Mouse (Mus musculus) Patski (cell line): ENCODE measurements around the gene Srp54c. TPM values are rescaled to one million over a fixed set of nuclear protein-coding genes. Genes with fewer than 3 reads are reported as not detected.

Experiments
- ATAC-seq: fragments of 100-300 bp; one replicate; pipeline ENCODE4 v1.8.0; 2021
- CTCF ChIA-PET: fragments of 350-600 bp; sonication (Branson Sonifier 250); formaldehyde crosslinking; loops from one replicate; lab custom pipeline; 2022; ENCODE audit warnings: inconsistent platforms; lab: Charles Lee
- POLR2A ChIA-PET: fragments of 350-600 bp; sonication (Branson Sonifier 250); formaldehyde crosslinking; loops from one replicate; lab custom pipeline; 2022; ENCODE audit warnings: antibody characterized with exemption, inconsistent platforms; lab: Charles Lee
- DNase-seq: peaks from one replicate; pipeline ENCODE4 v3.0.0-alpha.2; 2011; ENCODE audit warnings: low read depth, low spot score
- H3K27me3 ChIP-seq: fragments of 371-371 bp; one replicate; pipeline ENCODE4 v1.5.1; 2021
- CTCF ChIP-seq: fragments of 100-300 bp; IDR thresholded peaks from one replicate; pipeline ENCODE4 v1.5.1; 2021
- in situ Hi-C: fragments of 300-500 bp; cut with MboI; formaldehyde crosslinking; loops from 3 replicates; pipeline ENCODE4 v1.11.1; 2018; ENCODE audit warnings: low pct_unique_long_range_greater_than_20kb, mixed read lengths
- polyA plus RNA-seq: library from polyadenylated mRNA; unstranded; gene quantifications from one replicate; pipeline ENCODE4 v1.2.3, GENCODE M21; 2021

Gene Srp54c
- polyA plus RNA-seq, 1 experiment from 2014 or later, result 45.6 TPM

DNA sequence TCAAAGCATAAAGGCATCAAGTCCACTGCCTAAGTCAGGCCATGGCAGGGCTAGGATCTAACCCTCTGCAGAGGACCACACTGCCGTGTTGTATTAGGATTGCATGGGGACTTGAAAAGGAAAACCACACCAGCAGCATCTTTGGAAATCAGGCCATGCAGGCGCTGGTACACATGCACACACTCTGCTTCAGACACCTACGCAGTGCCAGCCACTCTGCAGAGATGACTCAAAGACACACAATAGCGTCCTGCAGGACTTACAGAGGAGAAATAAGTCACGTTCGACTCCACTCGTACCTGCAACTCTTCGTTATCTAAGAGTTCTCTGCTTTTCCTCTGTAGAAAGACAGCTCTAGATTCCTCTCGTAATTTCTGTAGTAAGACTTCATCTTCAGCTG lies 68.1 kb downstream of the Srp54c start:
- ATAC-seq (no peak), DNase-seq (no peak)
- in situ Hi-C loops, result no loop called here
- TF ChIP-seq CTCF, result no peak
- ChIA-PET POLR2A (no interaction called here), CTCF (no interaction called here)
- H3K27me3 ChIP-seq, result no peaks in the 10 kb centered on the region

GRCm38 (mm10) chr12:55299336-55299735 lies 69.4 kb downstream of the Srp54c start, which contains the start of gene 1110008L16Rik:
1110008L16Rik (plus strand) TSS chr12:55299577.
- CTCF ChIA-PET, result no interaction called here
- in situ Hi-C loops, result no loop called here
- ATAC-seq (no peak), DNase-seq (no peak)
- POLR2A ChIA-PET, result no interaction called here
- H3K27me3 ChIP-seq, result no peaks in the 10 kb centered on the region
- TF ChIP-seq CTCF, result no peak

DNA sequence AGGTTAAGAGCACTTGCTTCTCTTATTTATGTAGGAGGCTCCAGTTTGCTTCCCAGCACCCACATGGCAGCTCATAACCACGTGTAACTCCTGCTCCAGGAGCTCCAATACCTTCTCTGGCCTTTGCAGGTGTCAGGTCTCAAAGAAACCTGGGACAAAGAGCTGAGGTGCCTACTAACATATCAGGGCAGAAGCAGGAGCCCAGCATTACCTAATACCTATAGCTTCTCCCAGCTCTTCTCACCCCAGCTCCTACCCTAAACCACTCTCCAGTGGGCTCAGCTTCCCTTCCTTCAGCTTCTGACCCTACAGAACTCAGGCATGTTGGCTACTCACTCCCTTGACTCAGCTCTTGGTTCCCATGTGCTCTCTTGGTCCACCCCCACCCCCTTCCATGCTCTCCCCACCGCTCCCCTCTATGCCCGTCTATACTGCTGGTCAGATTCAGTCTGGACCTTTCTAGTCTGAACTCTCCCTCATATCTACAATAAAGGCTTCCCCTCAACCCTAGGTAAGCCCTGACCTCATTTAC lies 70.9 kb downstream of the Srp54c start:
- no peak for DNase-seq
- in situ Hi-C loops, result no loop called here
- TF ChIP-seq CTCF, result no peak
- POLR2A ChIA-PET, result no interaction called here
- CTCF ChIA-PET, result interaction anchor here (1.3 kb wide), 1 partner anchor 198 kb away, joined by 4 read pairs; no protein-coding TSS in a partner anchor
- ATAC-seq, result no peak
- no peaks in the 10 kb centered on the region for H3K27me3 ChIP-seq

GRCm38 (mm10) chr12:55301472-55302300 lies 71.7 kb downstream of the Srp54c start:
- in situ Hi-C loops, result no loop called here
- no peak for ATAC-seq

GRCm38 (mm10) chr12:55302485-55303441 lies 72.8 kb downstream of the Srp54c start, which contains the start of gene Ppp2r3c:
Ppp2r3c (minus strand) TSS chr12:55302998.
- in situ Hi-C loops, result no loop called here
- CTCF ChIA-PET, result interaction anchor here (1.0 kb wide), 3 partner anchors 11 to 28 kb away, joined by 3 to 4 read pairs (median 3); no protein-coding TSS in a partner anchor
- DNase-seq, result peak; percentile 81
- peak; percentile 85 for ATAC-seq
- TF ChIP-seq CTCF, result no peak
- POLR2A ChIA-PET, result interaction anchor here (0.6 to 1.0 kb wide), 2 partner anchors 33 to 49 kb away, joined by 3 read pairs; no protein-coding TSS in a partner anchor
- H3K27me3 ChIP-seq, result no peaks in the 10 kb centered on the region

More at GRCm38 (mm10) chr12:55301472-55302300, 71.7 kb downstream of the Srp54c start:
- H3K27me3 ChIP-seq, result no peaks in the 10 kb centered on the region
- CTCF ChIA-PET, result interaction anchor here (1.0 to 1.3 kb wide), 2 partner anchors 12 to 197 kb away, joined by 4 read pairs; no protein-coding TSS in a partner anchor
- no peak for DNase-seq
- no peak for TF ChIP-seq CTCF
- POLR2A ChIA-PET, result interaction anchor here (1.0 kb wide), 1 partner anchor 50 kb away, joined by 3 read pairs; no protein-coding TSS in a partner anchor

DNA sequence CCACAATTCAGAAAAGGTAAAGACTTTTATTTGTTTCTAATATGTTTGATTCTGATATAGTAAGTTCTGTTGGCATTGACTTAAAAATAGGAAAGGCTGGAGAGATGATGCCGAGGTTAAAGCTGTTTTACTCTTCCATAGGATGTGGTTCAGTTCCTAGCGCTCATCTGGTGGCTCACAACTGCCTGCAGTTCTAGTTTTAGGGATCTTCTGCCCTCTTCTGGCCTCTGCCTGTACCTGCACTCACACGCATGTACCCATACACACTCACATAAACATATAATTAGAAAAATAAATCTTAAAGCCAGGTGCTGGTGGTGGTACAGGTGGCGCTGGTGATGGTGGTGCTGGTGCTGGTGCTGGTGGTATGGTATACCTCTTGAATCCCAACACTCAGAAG lies 76.4 kb downstream of the Srp54c start:
- CTCF ChIA-PET, result no interaction called here
- POLR2A ChIA-PET, result no interaction called here
- no peak for TF ChIP-seq CTCF
- in situ Hi-C loops, result no loop called here
- DNase-seq (no peak), ATAC-seq (no peak)
- no peaks in the 10 kb centered on the region for H3K27me3 ChIP-seq

DNA sequence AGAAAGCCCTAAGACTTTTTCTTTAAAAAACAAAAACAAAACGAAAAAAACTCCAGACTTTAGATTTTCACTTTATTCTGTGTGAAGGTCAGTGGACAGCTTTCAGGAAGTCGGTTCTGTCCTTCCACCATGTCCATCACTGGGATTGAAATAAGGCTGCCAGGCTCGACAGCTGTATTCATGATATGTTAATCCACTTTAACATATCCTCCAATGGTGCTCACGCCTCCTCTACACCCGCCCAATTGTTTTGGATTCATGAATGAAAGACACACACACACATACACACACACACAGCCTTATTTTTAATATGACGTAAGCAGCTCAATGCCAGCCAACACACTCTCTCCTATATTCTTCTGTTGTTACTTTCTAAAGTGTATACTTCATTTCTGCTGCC lies 77.6 kb downstream of the Srp54c start:
- ChIA-PET POLR2A (no interaction called here), CTCF (interaction anchor here (1.1 kb wide), 1 partner anchor 9 kb away, joined by 3 read pairs; no protein-coding TSS in a partner anchor)
- H3K27me3 ChIP-seq, result no peaks in the 10 kb centered on the region
- DNase-seq (no peak), ATAC-seq (no peak)
- TF ChIP-seq CTCF, result no peak
- in situ Hi-C loops, result no loop called here

GRCm38 (mm10) chr12:55308731-55309130 lies 78.8 kb downstream of the Srp54c start:
- ChIA-PET CTCF (no interaction called here), POLR2A (no interaction called here)
- DNase-seq, result no peak
- no peaks in the 10 kb centered on the region for H3K27me3 ChIP-seq
- no peak for ATAC-seq
- in situ Hi-C loops, result no loop called here
- TF ChIP-seq CTCF, result no peak

DNA sequence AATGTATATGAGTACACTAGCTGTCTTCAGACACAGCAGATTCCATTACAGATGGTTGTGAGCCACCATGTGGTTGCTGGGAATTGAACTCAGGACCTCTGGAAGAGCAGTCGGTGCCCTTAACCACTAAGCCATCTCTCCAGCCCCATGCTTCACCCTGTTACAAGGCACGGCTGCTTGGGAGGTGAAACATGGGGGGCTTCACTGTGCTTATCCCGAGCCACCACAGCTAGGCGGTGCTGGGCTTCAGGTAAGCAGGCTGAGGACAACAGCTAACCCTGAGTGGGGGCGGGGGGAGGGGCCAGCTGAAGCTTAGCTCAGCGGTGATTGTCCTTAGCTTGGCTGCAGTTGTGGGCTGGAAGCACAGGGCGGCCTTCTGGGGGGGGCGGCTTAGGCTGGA lies 79.5 kb downstream of the Srp54c start:
- no peak for DNase-seq
- no peak for TF ChIP-seq CTCF
- POLR2A ChIA-PET, result interaction anchor here (0.7 to 0.8 kb wide), 2 partner anchors 12 to 155 kb away, joined by 3 to 5 read pairs; no protein-coding TSS in a partner anchor
- no peak for ATAC-seq
- in situ Hi-C loops, result no loop called here
- CTCF ChIA-PET, result no interaction called here
- no peaks in the 10 kb centered on the region for H3K27me3 ChIP-seq

- no peaks in the 10 kb centered on the region for H3K27me3 ChIP-seq
- ATAC-seq, result no peak
- ChIA-PET POLR2A (no interaction called here), CTCF (interaction anchor here (1.2 kb wide), 1 partner anchor 187 kb away, joined by 5 read pairs; no protein-coding TSS in a partner anchor)
- no peak for TF ChIP-seq CTCF
- no peak for DNase-seq
- in situ Hi-C loops, result no loop called here
These were observed 81.9 kb downstream of the Srp54c start for GRCm38 (mm10) chr12:55311841-55312240.

Other genes starting within 250 kb of the Srp54c start
- gene Gm20403, start 243.6 kb upstream of the Srp54c start, polyA plus RNA-seq, result 0.36 TPM
- gene Baz1a, start 215.8 kb upstream of the Srp54c start, polyA plus RNA-seq, result 20.4 TPM
- 14.3 TPM for gene 2700097O09Rik, start 150.1 kb upstream of the Srp54c start, polyA plus RNA-seq
- gene Srp54a, start 149.9 kb upstream of the Srp54c start, polyA plus RNA-seq, result 93.6 TPM
- 12.3 TPM for gene Fam177a, start 105.7 kb upstream of the Srp54c start, polyA plus RNA-seq
- gene Srp54b, start 75.1 kb upstream of the Srp54c start, polyA plus RNA-seq, result 37.6 TPM
- not detected for gene 1700047I17Rik2, start 30.6 kb upstream of the Srp54c start, polyA plus RNA-seq
- 18.7 TPM for gene 1110008L16Rik, start 69.4 kb downstream of the Srp54c start, polyA plus RNA-seq
- gene Ppp2r3c, start 72.8 kb downstream of the Srp54c start, polyA plus RNA-seq, result 20.4 TPM
- 212 TPM for gene Psma6, start 154.1 kb downstream of the Srp54c start, polyA plus RNA-seq